Mouse (Mus musculus) G1E-ER4 (cell line): ENCODE measurements around the gene Nop14. TPM values are rescaled to one million over a fixed set of nuclear protein-coding genes. Genes with fewer than 3 reads are reported as not detected.

Experiments used
- GATA1 ChIP-seq: IDR thresholded peaks from one replicate; pipeline ENCODE4 v1.8.0; 2012; ENCODE audit warnings: low read length, inconsistent platforms
- polyA plus RNA-seq: library from polyadenylated mRNA; stranded (reverse); fragments of >175 nt; gene quantifications from 2 replicates; pipeline ENCODE4 v1.2.3, GENCODE M21; 2012

Nop14 gene
- polyA plus RNA-seq, 1 experiment: 44.0 TPM

DNA sequence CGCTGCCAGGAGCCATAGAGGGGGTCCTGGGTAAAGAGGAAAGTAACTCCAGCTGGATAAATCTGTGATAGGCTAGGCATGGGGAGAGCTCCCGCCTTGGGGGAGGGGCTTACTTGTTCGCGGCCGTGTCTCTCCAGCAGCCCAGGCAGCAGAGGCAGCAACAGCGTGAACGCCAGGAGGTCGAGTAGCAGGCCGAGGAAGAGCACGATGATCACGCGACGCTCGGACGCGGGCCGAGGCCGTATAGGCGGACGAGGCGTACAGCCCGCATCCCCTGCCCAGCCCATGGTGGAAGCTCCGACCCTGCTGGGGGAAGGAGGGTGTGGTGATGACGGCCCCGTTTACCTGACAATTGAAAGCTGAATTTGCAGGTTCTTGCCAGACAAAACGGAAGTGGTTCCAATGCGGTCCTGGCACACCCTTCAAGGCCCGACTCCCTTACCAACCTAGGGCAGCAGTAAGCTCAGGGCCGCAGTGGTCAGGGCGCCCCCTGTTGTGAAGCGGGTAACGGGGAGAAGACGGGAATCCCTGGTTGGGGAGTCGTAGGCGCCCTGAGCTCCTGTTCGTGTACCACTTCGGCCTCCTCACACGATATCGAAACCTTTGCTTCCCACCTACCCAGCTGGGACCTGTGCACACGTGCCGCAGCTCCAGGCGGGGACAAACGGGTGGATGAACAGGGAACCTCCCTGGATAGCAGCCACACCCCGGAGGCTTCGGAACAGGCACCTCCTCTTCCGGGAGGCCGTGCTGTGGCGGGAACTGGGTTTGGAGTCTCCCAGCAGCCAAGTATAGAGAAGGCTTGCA lies 23.3 kb downstream of the Nop14 start, which contains the start of gene Mfsd10:
TSS of gene Mfsd10 (minus strand) at position 732 of the 807 bp plus-strand sequence.
- TF ChIP-seq GATA1: no peak

DNA sequence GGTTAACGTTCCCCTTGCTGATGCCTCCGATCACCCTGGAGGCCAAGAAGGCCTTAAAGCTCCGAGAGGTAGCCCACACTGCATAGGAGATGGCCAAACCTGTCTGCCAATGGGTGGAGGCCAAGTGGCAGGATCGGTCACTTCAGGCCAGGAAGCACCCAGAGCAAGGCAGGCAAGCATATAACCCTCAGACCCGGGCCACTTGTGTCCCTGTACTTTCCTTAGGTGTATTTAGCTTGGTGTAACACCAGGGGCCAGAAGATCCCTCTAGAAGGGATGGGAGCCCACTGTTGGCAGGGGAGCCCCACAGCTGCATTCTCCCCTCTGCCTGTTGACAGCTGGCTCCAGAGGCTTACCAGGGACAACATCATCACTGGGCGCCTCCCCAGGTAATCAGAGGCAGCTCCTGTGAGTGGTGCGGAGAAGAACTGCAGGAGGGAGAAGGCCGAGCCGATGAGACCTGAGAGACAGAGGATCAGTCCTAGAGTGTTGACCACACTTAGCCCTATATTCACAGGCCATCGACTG lies 24.2 kb downstream of the Nop14 start:
- TF ChIP-seq GATA1: no peak

- no peak for TF ChIP-seq GATA1
Measured at GRCm38 (mm10) chr5:34634746-34635400, 25.1 kb downstream of the Nop14 start.

GRCm38 (mm10) chr5:34633641-34634040 lies 26.3 kb downstream of the Nop14 start:
- TF ChIP-seq GATA1: no peak

GRCm38 (mm10) chr5:34632996-34633395 lies 27.0 kb downstream of the Nop14 start:
- no peak for TF ChIP-seq GATA1

GRCm38 (mm10) chr5:34609966-34610365 lies 50.0 kb downstream of the Nop14 start:
- TF ChIP-seq GATA1: no peak

- TF ChIP-seq GATA1: no peak
Measured at GRCm38 (mm10) chr5:34608226-34608625, 51.7 kb downstream of the Nop14 start.

DNA sequence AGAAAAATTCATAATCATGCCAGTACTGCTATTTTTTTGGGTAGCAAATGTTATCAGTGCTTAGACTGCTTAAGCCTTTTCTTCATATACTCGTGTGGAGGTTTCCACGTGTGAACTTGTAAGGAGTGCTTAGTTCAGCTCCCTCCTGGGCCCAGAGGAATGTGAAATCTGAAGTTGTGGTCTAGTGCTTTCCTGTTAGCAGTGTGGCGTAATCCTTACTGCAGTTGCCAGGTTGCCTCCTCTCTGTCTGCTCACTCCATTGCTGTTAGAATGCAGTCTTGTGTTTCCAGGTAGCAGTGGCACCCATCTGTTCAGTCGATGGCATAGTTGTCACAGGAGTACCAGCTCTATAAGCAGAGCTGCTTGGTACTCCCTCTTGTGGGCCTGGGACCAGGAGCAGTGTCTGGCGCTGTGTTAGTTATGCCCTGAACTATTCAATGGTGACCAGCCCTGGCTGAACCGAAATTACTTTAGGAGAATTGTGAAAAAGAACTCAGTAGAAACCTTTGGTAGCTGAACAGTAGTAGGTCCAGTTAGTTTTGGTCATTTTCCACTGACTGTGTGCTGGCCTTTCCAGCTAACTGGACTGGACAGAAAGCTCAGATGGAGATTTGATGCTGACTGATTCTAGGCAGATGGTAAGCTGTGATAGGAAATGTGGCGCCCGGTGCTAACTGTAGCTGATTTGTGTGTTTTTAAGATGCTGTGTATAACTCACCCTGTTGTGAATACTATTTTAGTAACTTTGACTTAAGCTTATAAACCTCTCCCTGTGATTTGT lies 52.7 kb downstream of the Nop14 start:
- no peak for TF ChIP-seq GATA1

DNA sequence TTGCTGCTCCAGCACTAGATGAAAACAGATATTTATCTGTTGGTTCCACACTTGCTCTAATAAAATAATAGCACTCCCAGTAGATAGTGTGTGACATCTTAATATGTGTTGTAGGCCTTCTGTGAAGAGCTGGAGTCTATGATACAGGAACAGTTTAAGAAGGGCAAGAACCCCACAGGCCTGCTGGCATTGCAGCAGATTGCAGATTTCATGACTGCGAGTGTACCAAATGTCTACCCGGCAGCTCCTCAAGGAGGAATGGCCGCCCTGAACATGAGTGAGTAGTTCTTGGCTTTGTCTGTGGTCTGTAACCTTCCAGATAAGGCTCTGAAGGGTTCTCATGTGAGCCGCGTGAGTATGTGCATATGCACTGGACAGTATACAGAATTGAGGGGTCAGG lies 55.4 kb downstream of the Nop14 start:
- no peak for TF ChIP-seq GATA1

GRCm38 (mm10) chr5:34593202-34593727 lies 66.7 kb downstream of the Nop14 start:
- TF ChIP-seq GATA1: no peak

DNA sequence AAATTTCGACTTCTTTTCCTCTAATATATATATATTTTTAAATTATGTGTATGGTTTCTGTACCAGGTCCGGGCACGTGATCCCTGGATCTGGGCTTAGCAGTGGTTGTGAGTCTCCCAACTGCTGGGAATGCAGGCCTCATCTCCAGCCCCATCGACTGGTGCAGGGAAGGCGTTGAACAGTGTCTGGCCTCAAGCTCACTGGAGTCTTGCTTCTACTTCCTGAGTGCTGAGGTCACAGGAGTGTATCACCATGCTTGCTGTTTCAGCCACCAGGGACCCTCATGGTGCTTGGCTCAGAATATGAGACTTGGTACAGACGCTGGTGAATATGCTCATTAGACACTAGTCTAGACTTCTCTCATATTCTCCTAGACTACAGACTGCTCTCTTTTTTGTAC lies 67.3 kb downstream of the Nop14 start:
- no peak for TF ChIP-seq GATA1

GRCm38 (mm10) chr5:34591388-34592004 lies 68.5 kb downstream of the Nop14 start:
- no peak for TF ChIP-seq GATA1

DNA sequence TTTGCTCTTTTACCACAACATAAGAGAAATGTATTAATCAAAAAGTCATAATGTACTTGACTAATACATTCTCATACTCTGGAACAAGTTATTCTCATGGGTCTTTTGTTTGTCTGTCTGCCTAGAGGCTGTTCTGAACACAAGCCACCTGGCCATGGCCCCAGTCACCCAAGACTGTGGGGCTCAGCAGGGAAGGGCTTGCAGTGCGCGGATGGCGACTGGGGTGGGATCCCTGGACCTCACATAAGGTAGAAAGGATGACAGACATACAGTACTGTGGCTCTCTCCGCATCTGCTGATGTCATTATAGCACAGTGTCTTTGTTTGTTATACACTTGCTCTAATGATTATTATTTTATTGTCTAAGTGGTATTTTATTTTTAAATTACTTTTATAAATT lies 69.2 kb downstream of the Nop14 start:
- TF ChIP-seq GATA1: no peak

DNA sequence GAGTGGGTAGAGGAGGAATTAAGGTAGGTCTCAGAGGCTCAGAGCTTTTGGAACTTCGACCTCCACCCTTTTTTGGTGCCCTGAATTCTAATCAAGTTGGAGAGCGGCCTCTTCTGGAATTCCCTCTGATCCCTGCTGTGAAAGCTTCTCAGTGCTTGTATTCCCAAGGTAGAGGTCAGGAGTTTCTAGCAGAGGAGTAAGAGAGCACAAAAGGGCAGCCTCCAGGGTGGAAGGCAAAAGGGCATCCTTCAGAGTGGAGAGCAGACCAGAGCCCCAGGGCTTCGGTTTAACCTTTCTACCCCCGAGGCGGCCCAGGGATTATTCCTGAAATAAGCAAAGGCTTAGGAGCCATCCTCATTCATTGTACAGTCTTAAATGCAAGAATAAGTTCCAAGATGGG lies 69.9 kb downstream of the Nop14 start:
- TF ChIP-seq GATA1: no peak

Other genes starting within 250 kb of the Nop14 start
- 4.1 and 4.2 TPM in 2 replicates for gene Tnip2, start 146.2 kb downstream of the Nop14 start, polyA plus RNA-seq
- gene Sh3bp2, start 134.3 kb downstream of the Nop14 start, polyA plus RNA-seq: 3.1 and 3.2 TPM in 2 replicates
- 290 and 368 TPM in 2 replicates for gene Add1, start 86.5 kb downstream of the Nop14 start, polyA plus RNA-seq
- gene Mfsd10, start 22.9 kb downstream of the Nop14 start, polyA plus RNA-seq: 228 and 296 TPM in 2 replicates
- 0.48 and 0.60 TPM in 2 replicates for gene Grk4, start 231 bp upstream of the Nop14 start, polyA plus RNA-seq
- 5.5 and 7.3 TPM in 2 replicates for gene Htt, start 101.6 kb upstream of the Nop14 start, polyA plus RNA-seq
- 1.0 and 1.3 TPM in 2 replicates for gene Msantd1, start 247.9 kb upstream of the Nop14 start, polyA plus RNA-seq